Mouse (Mus musculus) left cerebral cortex, adult 2 months (tissue): ENCODE results near the gene Ints3. TPM values are rescaled to one million over a fixed set of nuclear protein-coding genes. Genes with fewer than 3 reads are reported as not detected.
A peak's percentile ranks its signal among the peaks of the same experiment; 100 is the strongest.

Experiments
- DNase-seq, 2 experiments: peaks; one replicate each; pipeline ENCODE4 v3.0.0; 2021 to 2022; ENCODE audit warnings: low spot score in 2 of 2, mixed read lengths in 1 of 2; ENCODE audit errors: extremely low spot score in 1 of 2
- H3K27ac ChIP-seq: fragments of 200-600 bp; 2 replicates; pipeline ENCODE4 v1.8.1; 2022
- H3K4me3 ChIP-seq: fragments of 200-600 bp; 2 replicates; pipeline ENCODE4 v1.8.1; 2022
- CTCF ChIP-seq: fragments of 200-600 bp; IDR thresholded peaks from 2 replicates; pipeline ENCODE4 v1.8.1; 2022; ENCODE audit warnings: antibody characterized with exemption, mild to moderate bottlenecking, moderate library complexity
- intact Hi-C: fragments of 180-260 bp; cut with DNase I; formaldehyde crosslinking; loops from one replicate; pipeline ENCODE4 v1.15.1; 2025
- long read RNA-seq, 2 experiments: library from polyadenylated mRNA; stranded (forward); transcript quantifications; one replicate each; pipeline ENCODE4 v2.0.0; 2021; ENCODE audit warnings: borderline mapping rate in 2 of 2
- total RNA-seq, 2 experiments: library from RNA; stranded (reverse); gene quantifications; 2 replicates each; pipeline ENCODE4 v1.2.3; 2021

Ints3 gene
- 10 to 100 TPM; 62.1 to 65.7 TPM for total RNA-seq
- long read RNA-seq, experiment 1, full-length matches to known transcripts, result 51 of 81 reads
- long read RNA-seq, experiment 1, partial matches to known transcripts, result 9 of 81 reads
- long read RNA-seq, experiment 1, other reads (novel, unspliced or antisense), result 21 of 81 reads
- long read RNA-seq, experiment 2, full-length matches to known transcripts, result 33 of 52 reads
- long read RNA-seq, experiment 2, partial matches to known transcripts, result 2 of 52 reads
- long read RNA-seq, experiment 2, other reads (novel, unspliced or antisense), result 17 of 52 reads

DNA sequence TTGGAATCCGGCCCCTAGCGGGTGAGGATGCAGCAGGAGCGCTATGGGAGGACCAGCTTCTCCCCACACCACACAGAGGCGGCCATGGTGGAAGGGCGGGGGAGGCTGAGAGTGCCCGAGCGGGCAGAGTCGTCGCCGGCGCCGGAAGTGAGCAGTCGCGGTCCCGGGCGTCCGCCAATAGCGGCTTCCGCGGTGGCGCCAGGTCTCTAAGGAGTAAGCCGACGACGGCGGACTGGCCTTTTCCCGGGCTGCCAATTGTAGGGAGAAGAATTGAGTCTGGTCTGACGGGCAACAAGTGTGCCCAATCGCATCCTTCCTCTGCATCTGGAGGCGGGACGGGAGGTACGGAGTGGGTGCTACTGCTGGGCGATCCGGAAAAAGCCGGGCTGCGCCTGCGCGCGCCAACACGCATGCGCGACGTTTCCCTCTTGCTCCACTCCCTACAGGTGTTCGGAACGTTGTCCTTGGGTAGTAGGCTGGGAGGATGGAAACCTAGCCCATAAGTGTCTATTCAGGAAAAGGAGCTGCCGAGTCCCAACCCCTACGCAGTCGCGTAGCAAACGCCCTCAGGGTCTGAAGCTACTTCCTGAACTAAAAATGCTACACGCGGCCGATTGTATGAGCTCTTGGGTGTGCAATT, at the start of gene Ints3:
TSS of gene Ints3 (minus strand) at position 242 of the 640 bp plus-strand sequence.
- peak; percentile 100 for DNase-seq
- intact Hi-C loops, result loop anchor here (2.0 to 5.0 kb wide), 2 partner anchors 41 to 219 kb away; partner anchors contain the start of gene S100a7a
- peak within 1 kb of the TSS; percentile 79 for H3K4me3 ChIP-seq
- peak within 1 kb of the TSS; percentile 99 for H3K27ac ChIP-seq
- TF ChIP-seq CTCF, result no peak

DNA sequence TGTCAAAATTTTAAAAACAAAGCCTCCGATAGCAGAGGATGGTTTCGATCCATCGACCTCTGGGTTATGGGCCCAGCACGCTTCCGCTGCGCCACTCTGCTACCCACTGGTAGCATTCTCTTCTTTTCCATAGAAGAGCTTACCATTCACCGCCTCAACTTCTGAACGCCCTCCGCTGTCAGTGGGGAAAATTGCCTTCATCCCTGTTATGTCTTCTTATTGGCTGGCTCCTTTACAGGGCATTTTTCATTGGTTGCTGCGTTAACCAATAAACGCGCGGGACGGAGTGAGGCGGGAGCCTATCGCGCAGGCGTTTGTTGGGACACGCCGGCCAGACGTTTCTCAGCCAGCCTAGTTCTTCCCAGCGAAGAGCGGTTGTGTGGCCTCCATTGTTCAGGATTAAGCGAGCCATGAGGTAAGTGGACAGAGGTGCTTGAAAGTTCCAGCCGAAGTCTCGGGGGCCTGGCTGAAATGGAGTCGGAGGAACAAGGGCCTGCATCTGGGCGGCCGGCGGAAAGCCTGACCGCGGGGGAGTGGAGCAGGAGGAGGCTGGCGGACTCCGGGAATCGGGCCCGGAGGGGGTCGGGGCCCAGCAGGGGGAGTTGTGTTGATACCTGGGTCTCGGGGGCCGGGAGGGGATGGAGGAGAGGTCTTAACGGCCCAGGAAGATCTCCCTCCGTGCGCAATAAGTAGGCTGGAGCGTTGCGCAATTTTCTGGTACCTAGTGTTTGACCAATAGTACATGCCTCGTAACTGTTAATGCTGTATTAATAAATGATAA, 42.6 kb upstream of the Ints3 start, which contains the start of gene Ilf2:
TSS of gene Ilf2 (plus strand) at position 296 of the 781 bp plus-strand sequence.
- TF ChIP-seq CTCF, result peak; percentile 53
- peak within 1 kb of the TSS; percentile 77 for H3K27ac ChIP-seq
- DNase-seq, result peak; percentile 94 to 95
- intact Hi-C loops, result loop anchor here (2.0 to 10.0 kb wide), 2 partner anchors 43 to 181 kb away; partner anchors contain the start of genes Gatad2b and Ints3
- peak within 1 kb of the TSS; percentile 91 for H3K4me3 ChIP-seq

GRCm38 (mm10) chr3:90475151-90475830, 41.9 kb upstream of the Ints3 start:
- no peak for TF ChIP-seq CTCF
- DNase-seq, result no peak
- H3K4me3 ChIP-seq, result peak overlapping the region; percentile 54
- intact Hi-C loops, result loop anchor here (2.0 to 10.0 kb wide), 2 partner anchors 42 to 180 kb away; partner anchors contain the start of genes Gatad2b and Ints3
- peak overlapping the region; percentile 44; the same call in 1 of the 2 replicates for H3K27ac ChIP-seq

GRCm38 (mm10) chr3:90472213-90472612, 38.8 kb upstream of the Ints3 start:
- DNase-seq, result no peak
- TF ChIP-seq CTCF, result peak; percentile 62
- Histone ChIP-seq H3K27ac (no peak overlapping the region), H3K4me3 (no peak overlapping the region)
- intact Hi-C loops, result loop anchor here (10.0 kb wide), 1 partner anchor 177 kb away; the partner anchor contains the start of gene Gatad2b

DNA sequence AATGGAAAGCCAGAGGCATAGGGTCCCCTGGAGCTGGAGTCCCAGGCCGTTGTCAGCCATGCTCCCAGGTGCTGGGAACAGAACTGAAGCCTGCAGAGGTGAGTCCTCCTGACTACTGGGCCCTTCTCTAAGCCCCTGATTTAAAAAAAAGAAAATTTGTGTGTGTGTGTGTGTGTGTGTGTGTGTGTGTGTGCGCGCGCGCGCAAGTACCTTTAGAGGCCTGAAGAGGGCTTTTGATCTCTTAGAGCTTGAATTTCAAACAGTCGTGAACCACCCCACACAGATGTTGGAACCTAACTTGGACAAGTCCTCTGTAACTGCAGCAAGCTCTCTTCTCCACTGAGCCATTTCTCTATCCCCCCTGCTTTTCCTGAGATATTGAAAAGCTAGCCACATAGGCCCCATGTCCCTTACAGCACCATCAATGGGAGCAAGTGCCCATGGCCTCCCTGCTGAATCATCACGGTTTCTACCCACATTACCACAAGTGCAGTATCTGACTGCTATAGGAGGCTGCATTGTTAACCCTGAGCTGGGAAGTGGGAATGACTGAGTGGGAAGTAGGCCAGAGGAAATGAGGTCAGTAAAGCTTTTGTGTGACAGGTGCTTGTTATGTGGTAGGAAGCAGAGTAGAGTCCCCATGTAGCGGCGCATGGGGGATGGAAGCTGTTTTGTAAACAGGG, 34.3 kb upstream of the Ints3 start:
- intact Hi-C loops, result no loop called here
- no peak; the same call in 1 of the 2 replicates for TF ChIP-seq CTCF
- H3K4me3 ChIP-seq, result no peak overlapping the region
- no peak for DNase-seq
- H3K27ac ChIP-seq, result no peak overlapping the region

DNA sequence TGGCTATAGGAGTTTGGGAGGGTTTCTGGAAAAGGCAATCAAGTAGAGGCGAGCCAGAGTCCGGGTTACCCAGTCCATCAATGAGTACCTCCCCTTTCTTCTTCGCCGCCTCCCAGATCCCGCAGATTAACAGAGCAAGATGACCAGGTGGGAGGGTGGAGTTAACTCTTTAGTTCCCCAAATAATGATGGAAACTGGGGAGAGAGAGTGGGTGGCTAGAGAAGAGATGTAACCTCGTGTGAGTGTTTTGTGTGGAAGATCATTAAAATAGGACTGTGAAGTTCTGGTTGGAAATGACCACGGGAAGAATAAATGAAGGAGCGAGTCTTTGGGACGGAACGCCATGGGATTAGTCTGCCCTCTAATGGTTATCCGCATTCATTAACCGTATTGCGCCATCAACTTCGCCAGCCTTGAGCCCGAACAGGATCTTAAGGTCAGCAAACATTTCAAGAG, 32.9 kb upstream of the Ints3 start:
- peak in 1 of 2 experiments; percentile 37 for DNase-seq
- intact Hi-C loops, result loop anchor here (1.0 kb wide), 1 partner anchor 54 kb away; no protein-coding TSS in a partner anchor
- peak overlapping the region; percentile 52 for H3K4me3 ChIP-seq
- no peak overlapping the region for H3K27ac ChIP-seq
- peak; percentile 80 for TF ChIP-seq CTCF

DNA sequence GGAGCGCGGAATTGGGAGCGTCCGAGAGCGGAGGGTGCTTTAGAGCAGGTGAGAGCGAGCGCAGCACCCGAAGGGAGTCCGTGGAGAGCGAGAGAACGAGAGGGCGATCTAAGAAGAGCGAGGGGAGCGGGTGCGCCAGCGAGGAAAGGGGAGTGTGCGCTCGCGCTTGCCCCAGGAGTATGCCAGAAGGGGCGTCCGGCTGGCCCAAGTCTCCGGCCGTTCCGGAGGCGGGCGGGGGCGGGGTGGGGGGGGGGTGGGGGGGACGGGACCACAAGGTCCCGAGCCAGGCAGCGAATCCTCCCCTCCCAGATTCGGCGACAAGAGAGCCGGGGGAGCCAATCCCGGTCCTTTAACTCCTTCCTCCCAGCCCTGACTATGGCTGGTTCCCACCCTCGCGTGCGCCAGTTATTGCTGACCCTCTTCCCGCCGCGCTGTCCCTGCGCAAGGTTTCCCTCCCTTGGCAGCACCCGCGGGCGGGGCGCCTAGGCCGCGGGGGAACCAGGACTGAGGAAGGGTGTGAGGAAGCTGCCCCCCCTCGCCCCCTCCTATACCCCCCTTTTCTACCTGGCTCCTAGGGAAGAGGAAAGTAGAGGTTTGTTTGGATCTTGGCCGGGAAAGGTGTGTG, 32.4 kb upstream of the Ints3 start, which contains the start of gene Npr1:
TSS of gene Npr1 (minus strand) at position 181 of the 625 bp plus-strand sequence.
- intact Hi-C loops, result loop anchor here (1.0 kb wide), 1 partner anchor 53 kb away; no protein-coding TSS in a partner anchor
- no peak for DNase-seq
- no peak for TF ChIP-seq CTCF
- H3K27ac ChIP-seq, result no peak within 1 kb of the TSS
- H3K4me3 ChIP-seq, result peak within 1 kb of the TSS; percentile 52

DNA sequence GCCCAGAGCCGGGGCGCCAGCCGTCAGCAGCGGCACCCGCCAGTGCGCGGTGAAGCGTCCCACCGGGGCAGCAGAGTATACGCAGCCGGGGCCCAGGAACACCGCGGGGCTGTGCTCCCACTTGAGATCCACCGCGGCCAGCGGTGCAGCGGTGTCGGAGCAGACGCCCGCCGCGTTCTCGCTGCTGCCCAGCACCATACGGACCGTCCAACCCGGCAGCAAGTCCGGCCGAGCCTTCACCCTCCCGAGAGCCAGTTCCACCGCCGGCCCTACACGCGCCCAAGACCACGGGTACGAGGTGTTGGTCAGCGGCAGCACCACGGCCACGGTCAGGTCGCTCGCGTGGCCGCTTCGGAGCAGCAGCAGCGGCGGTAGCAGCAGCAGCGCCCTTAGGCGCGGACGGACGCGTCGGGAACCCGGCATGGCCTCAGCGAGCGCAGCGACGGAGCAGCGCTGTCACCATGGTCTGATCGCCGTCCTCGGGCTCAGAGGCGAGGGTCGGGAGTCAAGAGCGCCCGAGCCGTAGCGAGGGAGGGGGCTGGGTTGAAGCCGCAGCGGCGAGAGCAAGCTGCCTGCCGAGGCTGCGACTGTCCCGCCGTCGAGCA, 31.8 kb upstream of the Ints3 start:
- no peak for TF ChIP-seq CTCF

DNA sequence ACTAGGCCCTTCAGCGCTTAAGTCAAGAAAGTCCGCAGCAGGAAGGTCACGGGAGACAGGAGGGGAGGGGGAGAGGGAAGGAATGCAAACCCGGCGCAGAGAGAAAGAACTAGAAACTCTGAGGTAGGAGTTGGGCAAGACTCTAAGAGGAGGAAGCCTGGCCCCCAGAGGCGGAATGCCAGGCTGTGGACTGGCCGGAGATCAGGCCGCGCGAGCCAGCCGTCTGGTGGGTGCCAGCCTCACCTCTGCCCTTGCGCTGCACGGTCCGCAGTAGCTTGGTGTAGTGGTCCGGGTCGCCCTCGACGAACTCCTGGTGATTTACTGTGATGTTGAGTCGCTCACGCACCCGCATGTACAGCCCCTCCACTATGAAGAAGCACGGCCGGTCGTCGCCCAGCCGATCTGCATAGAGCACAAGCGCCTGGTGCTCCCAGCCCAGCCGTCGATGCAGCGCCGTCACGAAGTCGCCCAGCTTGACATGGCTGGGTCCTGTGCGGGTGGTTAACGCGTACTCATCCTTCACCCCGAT, 31.2 kb upstream of the Ints3 start:
- TF ChIP-seq CTCF, result no peak
- H3K27ac ChIP-seq, result no peak overlapping the region
- intact Hi-C loops, result no loop called here
- H3K4me3 ChIP-seq, result peak overlapping the region; percentile 52
- no peak for DNase-seq

More for the DNA sequence above, 31.8 kb upstream of the Ints3 start:
- H3K4me3 ChIP-seq, result peak overlapping the region; percentile 52
- intact Hi-C loops, result no loop called here
- DNase-seq, result no peak
- no peak overlapping the region for H3K27ac ChIP-seq
